Comparison of ENCODE assay signal across 8 mouse cellular contexts in genomic region chr1:21962083-21962471, GRCm38 (mm10). TPM values are rescaled to one million over a fixed set of nuclear protein-coding genes. Genes with fewer than 3 reads are reported as not detected.
DNase-seq lines count a peak whose midpoint lies in the region; ATAC-seq and TF ChIP-seq lines count a peak whose summit lies in the region.

No protein-coding gene starts in this region.

- peak overlapping the region; percentile 89 for H3K9ac ChIP-seq in heart, embryonic 13.5 days

- intact Hi-C loops in heart, postnatal 25 days (cut with DNase I), result loop anchor here (10.0 kb wide), 1 partner anchor 153 kb away; no protein-coding TSS in a partner anchor
- intact Hi-C loops in left cerebral cortex, adult 2 months (cut with DNase I), result loop anchor here (2.0 to 10.0 kb wide), 7 partner anchors 160 to 551 kb away; no protein-coding TSS in a partner anchor

- DNase-seq in heart, embryonic 10.5 days (ENCODE audit: low spot score), result peak; percentile 79
- DNase-seq in heart, postnatal 25 days (ENCODE audit: low spot score), result no peak
- DNase-seq in left cerebral cortex, adult 2 months (ENCODE audit: extremely low spot score in 1 of 2, low spot score in 2 of 2), result peak; percentile 44 to 46
- peak; percentile 8 for DNase-seq in lung, postnatal 36 days
- peak; percentile 57 for DNase-seq in right cerebral cortex, postnatal 25 days

- H3K27me3 ChIP-seq in heart, embryonic 10.5 days (ENCODE audit: insufficient read depth, poor library complexity, severe bottlenecking), result no peaks in the 10 kb centered on the region
- H3K27me3 ChIP-seq in heart, embryonic 13.5 days (replicated peaks), result no peaks in the 10 kb centered on the region

- no peaks in the 10 kb centered on the region for H3K36me3 ChIP-seq in heart, embryonic 10.5 days
- no peaks in the 10 kb centered on the region for H3K36me3 ChIP-seq in heart, embryonic 13.5 days

- no peak for TF ChIP-seq CTCF in cortical plate, adult 2 months (IDR thresholded peaks at IDR 0.05; ENCODE audit: extremely low read depth, insufficient read depth, low read length)
- TF ChIP-seq CTCF in left cerebral cortex, adult 2 months (IDR thresholded peaks at IDR 0.05), result no peak

- H3K4me1 ChIP-seq in heart, embryonic 10.5 days, result peaks cover 26% of the 10 kb centered on the region
- H3K4me1 ChIP-seq in cortical plate, adult 2 months (ENCODE audit: control insufficient read depth, insufficient read depth, low read length), result peaks cover 2% of the 10 kb centered on the region; the same call in 1 of the 2 replicates
- H3K4me1 ChIP-seq in heart, embryonic 13.5 days, result peaks cover 36% of the 10 kb centered on the region

- 0 out of 2 replicates have a peak, but pooled peaks have one; percentile 36 for TF ChIP-seq POLR2A in cortical plate, adult 2 months (IDR thresholded peaks at IDR 0.05; ENCODE audit: extremely low read depth, insufficient read depth, low read length)

- no peaks in the 10 kb centered on the region for H3K9me3 ChIP-seq in heart, embryonic 10.5 days
- H3K9me3 ChIP-seq in heart, embryonic 13.5 days, result no peaks in the 10 kb centered on the region

- ATAC-seq in heart, embryonic 13.5 days (ENCODE audit: extremely low read depth, insufficient number of reproducible peaks, low FRiP score, low TSS enrichment), result no peak
- ATAC-seq in inflammation-experienced regulatory T-cells, adult 6 months, result no peak

- peak overlapping the region; percentile 88 for H3K4me3 ChIP-seq in heart, embryonic 10.5 days
- peak overlapping the region; percentile 81 for H3K4me3 ChIP-seq in cortical plate, adult 2 months (ENCODE audit: insufficient read depth, low read length)
- peak overlapping the region; percentile 85 for H3K4me3 ChIP-seq in heart, embryonic 13.5 days
- H3K4me3 ChIP-seq in left cerebral cortex, adult 2 months, result peak overlapping the region; percentile 78

- WGBS in heart, embryonic 10.5 days, result under 1% methylated on average over 19 of the region's 19 CpGs
- under 1% methylated on average over 19 of the region's 19 CpGs for WGBS in heart, embryonic 13.5 days

- H3K27ac ChIP-seq in heart, embryonic 10.5 days, result peak overlapping the region; percentile 96
- peak overlapping the region; percentile 86 for H3K27ac ChIP-seq in cortical plate, adult 2 months (ENCODE audit: insufficient read depth, low read length)
- H3K27ac ChIP-seq in heart, embryonic 13.5 days (replicated peaks), result peak overlapping the region; percentile 92
- peak overlapping the region; percentile 94 for H3K27ac ChIP-seq in left cerebral cortex, adult 2 months

- peak overlapping the region; percentile 90 for H3K4me2 ChIP-seq in heart, embryonic 13.5 days

RNA-seq across cellular contexts. Expression of gene Kcnq5, which starts 0.3 kb away (rescaled TPM):
- 6.3 and 7.2 TPM in 2 replicates for polyA plus RNA-seq in heart, embryonic 10.5 days (2016; fragmentation: Nextera tagmentation; extraction: Ambion mirVana)
- 1 to 10 TPM; 3.1 to 3.6 TPM for total RNA-seq in heart, postnatal 25 days (2021)
- polyA plus RNA-seq in cortical plate, adult 2 months (2012; rRNA removed), result 25.8 and 26.0 TPM in 2 replicates
- polyA plus RNA-seq in heart, embryonic 13.5 days (2015; fragmentation: Nextera tagmentation; extraction: Ambion mirVana), result 3.9 and 4.1 TPM in 2 replicates
- 10 to 100 TPM; 81.3 to 81.5 TPM for total RNA-seq in left cerebral cortex, adult 2 months (2021)
- polyA plus RNA-seq in inflammation-experienced regulatory T-cells, adult 6 months (2017; shearing (Covaris generic)), result 1 to 10 TPM; 1.9 to 7.1 (median 4.6) TPM
